Mouse (Mus musculus): ENCODE results near the gene Caskin1. TPM values are rescaled to one million over a fixed set of nuclear protein-coding genes. Genes with fewer than 3 reads are reported as not detected.

Caskin1 gene
- polyA plus RNA-seq, 1 experiment = 122 TPM

GRCm38 (mm10) chr17:24505286-24505955 is 17.0 kb downstream of the Caskin1 start:
- WGBS = 52% methylated on average over 30 of the region's 30 CpGs
- H3K4me3 ChIP-seq (replicated peaks; ENCODE audit: insufficient read depth, low read depth, low read length) = no peak overlapping the region
- TF ChIP-seq CTCF (IDR thresholded peaks at IDR 0.05; ENCODE audit: borderline replicate concordance, insufficient read depth, low read depth, low read length) (no peak), POLR2A (IDR thresholded peaks at IDR 0.05; ENCODE audit: borderline replicate concordance, insufficient read depth, low read length) (no peak)
- peaks cover 19% of the 10 kb centered on the region for H3K4me1 ChIP-seq (ENCODE audit: control insufficient read depth, insufficient read depth, low read length)
- no peak overlapping the region for H3K27ac ChIP-seq (ENCODE audit: insufficient read depth, low read length)
- H3K27me3 ChIP-seq (ENCODE audit: control insufficient read depth, insufficient read depth, low read length) = no peaks in the 10 kb centered on the region
- DNase-seq = no peak

GRCm38 (mm10) chr17:24506332-24507070 is 18.1 kb downstream of the Caskin1 start:
- TF ChIP-seq CTCF (IDR thresholded peaks at IDR 0.05; ENCODE audit: borderline replicate concordance, insufficient read depth, low read depth, low read length) = 0 out of 2 replicates have a peak, but pooled peaks have one; percentile 10
- no peak for TF ChIP-seq POLR2A (IDR thresholded peaks at IDR 0.05; ENCODE audit: borderline replicate concordance, insufficient read depth, low read length)
- Histone ChIP-seq H3K27me3 (ENCODE audit: control insufficient read depth, insufficient read depth, low read length) (no peaks in the 10 kb centered on the region), H3K4me1 (ENCODE audit: control insufficient read depth, insufficient read depth, low read length) (peaks cover 19% of the 10 kb centered on the region), H3K27ac (ENCODE audit: insufficient read depth, low read length) (no peak overlapping the region), H3K4me3 (replicated peaks; ENCODE audit: insufficient read depth, low read depth, low read length) (peak overlapping the region; percentile 3)
- DNase-seq = peak; percentile 65 to 71
- 13% methylated on average over 36 of the region's 36 CpGs for WGBS

- TF ChIP-seq POLR2A (IDR thresholded peaks at IDR 0.05; ENCODE audit: borderline replicate concordance, insufficient read depth, low read length) (no peak), CTCF (IDR thresholded peaks at IDR 0.05; ENCODE audit: borderline replicate concordance, insufficient read depth, low read depth, low read length) (no peak)
- H3K4me1 ChIP-seq (ENCODE audit: control insufficient read depth, insufficient read depth, low read length) = peaks cover 19% of the 10 kb centered on the region
- H3K27me3 ChIP-seq (ENCODE audit: control insufficient read depth, insufficient read depth, low read length) = no peaks in the 10 kb centered on the region
- 31% methylated on average over 19 of the region's 19 CpGs for WGBS
- no peak for DNase-seq
- H3K4me3 ChIP-seq (replicated peaks; ENCODE audit: insufficient read depth, low read depth, low read length) = no peak overlapping the region
- H3K27ac ChIP-seq (ENCODE audit: insufficient read depth, low read length) = no peak overlapping the region
Observed at GRCm38 (mm10) chr17:24507129-24507664, 18.8 kb downstream of the Caskin1 start.

GRCm38 (mm10) chr17:24507806-24508460 is 19.5 kb downstream of the Caskin1 start:
- no peak for DNase-seq
- no peaks in the 10 kb centered on the region for H3K27me3 ChIP-seq (ENCODE audit: control insufficient read depth, insufficient read depth, low read length)
- TF ChIP-seq POLR2A (IDR thresholded peaks at IDR 0.05; ENCODE audit: borderline replicate concordance, insufficient read depth, low read length) (no peak), CTCF (IDR thresholded peaks at IDR 0.05; ENCODE audit: borderline replicate concordance, insufficient read depth, low read depth, low read length) (no peak)
- peaks cover 19% of the 10 kb centered on the region for H3K4me1 ChIP-seq (ENCODE audit: control insufficient read depth, insufficient read depth, low read length)
- WGBS = 41% methylated on average over 12 of the region's 12 CpGs
- no peak overlapping the region for H3K27ac ChIP-seq (ENCODE audit: insufficient read depth, low read length)
- no peak overlapping the region for H3K4me3 ChIP-seq (replicated peaks; ENCODE audit: insufficient read depth, low read depth, low read length)

GRCm38 (mm10) chr17:24513609-24514008 is 25.2 kb downstream of the Caskin1 start:
- H3K27ac ChIP-seq (ENCODE audit: insufficient read depth, low read length) = no peak overlapping the region
- TF ChIP-seq CTCF (IDR thresholded peaks at IDR 0.05; ENCODE audit: borderline replicate concordance, insufficient read depth, low read depth, low read length) (peak; percentile 72; the same call in 1 of the 2 replicates), POLR2A (IDR thresholded peaks at IDR 0.05; ENCODE audit: borderline replicate concordance, insufficient read depth, low read length) (no peak)
- H3K4me3 ChIP-seq (replicated peaks; ENCODE audit: insufficient read depth, low read depth, low read length) = no peak overlapping the region
- DNase-seq = peak; percentile 65 to 74
- H3K27me3 ChIP-seq (ENCODE audit: control insufficient read depth, insufficient read depth, low read length) = no peaks in the 10 kb centered on the region
- 29% methylated on average over 5 of the region's 5 CpGs for WGBS
- peaks cover 3% of the 10 kb centered on the region; the same call in 1 of the 2 replicates for H3K4me1 ChIP-seq (ENCODE audit: control insufficient read depth, insufficient read depth, low read length)

- WGBS = 86% methylated on average over 24 of the region's 24 CpGs
- H3K4me3 ChIP-seq (replicated peaks; ENCODE audit: insufficient read depth, low read depth, low read length) = no peak overlapping the region
- H3K4me1 ChIP-seq (ENCODE audit: control insufficient read depth, insufficient read depth, low read length) = peaks cover 3% of the 10 kb centered on the region; the same call in 1 of the 2 replicates
- H3K27me3 ChIP-seq (ENCODE audit: control insufficient read depth, insufficient read depth, low read length) = no peaks in the 10 kb centered on the region
- no peak overlapping the region for H3K27ac ChIP-seq (ENCODE audit: insufficient read depth, low read length)
- no peak for DNase-seq
- TF ChIP-seq CTCF (IDR thresholded peaks at IDR 0.05; ENCODE audit: borderline replicate concordance, insufficient read depth, low read depth, low read length) (no peak), POLR2A (IDR thresholded peaks at IDR 0.05; ENCODE audit: borderline replicate concordance, insufficient read depth, low read length) (no peak)
Observed at GRCm38 (mm10) chr17:24514270-24515257, 26.2 kb downstream of the Caskin1 start.

Data from cerebellum, adult 2 months (tissue).